Mouse (Mus musculus): ENCODE results near the gene Pgf.

- TF ChIP-seq CTCF (IDR thresholded peaks at IDR 0.05) (no peak), EP300 (IDR thresholded peaks at IDR 0.05; ENCODE audit: insufficient read depth, low read depth, low read length) (0 out of 2 replicates have a peak, but pooled peaks have one; percentile 13)
Observed at GRCm38 (mm10) chr12:85135513-85136470, 41.8 kb downstream of the Pgf start.
